Mouse (Mus musculus) liver, embryonic 14.5 days (tissue): Measurements from ENCODE around the gene Med27. TPM values are rescaled to one million over a fixed set of nuclear protein-coding genes. Genes with fewer than 3 reads are reported as not detected.

ENCODE experiments used
- ATAC-seq: fragments of 200-750 bp; cut with Nextera tagmentation; 2 replicates; pipeline ENCODE4 v1.8.0; 2017; ENCODE audit warnings: moderate number of reproducible peaks, mild to moderate bottlenecking, moderate library complexity; ENCODE audit not compliant: insufficient read depth
- DNase-seq, 3 experiments: peaks; one replicate each; pipeline ENCODE4 v3.0.0-alpha.2; 2012 to 2013; ENCODE audit warnings: low read depth in 3 of 3, low spot score in 3 of 3
- H3K27ac ChIP-seq: fragments of 300-500 bp; sonication (generic); 2 replicates; pipeline ENCODE4 v1.5.1; 2014; ENCODE audit warnings: moderate library complexity, mild to moderate bottlenecking, control low read depth, inconsistent platforms
- H3K27me3 ChIP-seq: fragments of 300-500 bp; sonication (generic); 2 replicates; pipeline ENCODE4 v1.6.1; 2014; ENCODE audit warnings: mild to moderate bottlenecking, low read length, moderate library complexity; ENCODE audit not compliant: control insufficient read depth, insufficient read depth
- H3K36me3 ChIP-seq: fragments of 300-500 bp; sonication (generic); replicated peaks from 2 replicates; pipeline ENCODE4 v1.6.1; 2014; ENCODE audit warnings: low read depth; ENCODE audit not compliant: control insufficient read depth, insufficient read depth
- H3K4me1 ChIP-seq, 2 experiments: fragments of 200-500 bp in 1 of 2; fragments of 300-500 bp in 1 of 2; sonication (generic) in 1 of 2; replicated peaks; 2 replicates each; pipeline ENCODE4 v1.6.1; 2012 to 2014; ENCODE audit warnings: antibody characterized with exemption in 1 of 2, inconsistent platforms in 1 of 2, low read length in 1 of 2; ENCODE audit not compliant: control insufficient read depth in 2 of 2, insufficient read depth in 2 of 2
- H3K4me2 ChIP-seq: fragments of 300-500 bp; sonication (generic); 2 replicates; pipeline ENCODE4 v1.6.1; 2014; ENCODE audit warnings: low read depth, mild to moderate bottlenecking, control low read depth, moderate library complexity
- H3K4me3 ChIP-seq, 2 experiments: fragments of 200-500 bp in 1 of 2; fragments of 300-500 bp in 1 of 2; sonication (generic) in 1 of 2; 2 replicates each; pipeline ENCODE4 v1.5.1; 2012 to 2014; ENCODE audit warnings: low read depth in 2 of 2, low read length in 2 of 2, mild to moderate bottlenecking in 2 of 2, control low read depth in 1 of 2, inconsistent platforms in 1 of 2, moderate library complexity in 1 of 2; ENCODE audit not compliant: insufficient read depth in 1 of 2
- H3K9ac ChIP-seq: fragments of 300-500 bp; sonication (generic); replicated peaks from 2 replicates; pipeline ENCODE4 v1.6.1; 2014; ENCODE audit warnings: mild to moderate bottlenecking, control low read depth, moderate library complexity
- H3K9me3 ChIP-seq: fragments of 300-500 bp; sonication (generic); 2 replicates; pipeline ENCODE4 v1.6.1; 2016; ENCODE audit warnings: low read length, mixed read lengths; ENCODE audit not compliant: control insufficient read depth
- CTCF ChIP-seq: IDR thresholded peaks from 2 replicates; pipeline ENCODE4 v1.5.1; 2016; ENCODE audit warnings: antibody characterized with exemption, low read depth, control low read depth
- EP300 ChIP-seq: IDR thresholded peaks from 2 replicates; pipeline ENCODE4 v1.6.1; 2016; ENCODE audit warnings: antibody characterized with exemption, low read depth
- WGBS: fragments of 180-500 bp; shearing (Covaris S2); extraction: QIAGEN DNeasy Blood & Tissue Kit; methylation state at CpG from one replicate; pipeline ENCODE4 v1.1.7; 2014; ENCODE audit not compliant: insufficient replicate concordance; 5-methylcytosine and 5-hydroxymethylcytosine counted together
- polyA plus RNA-seq, 2 experiments: library from polyadenylated mRNA; depleted of rRNA in 1 of 2; stranded (reverse) in 1 of 2; unstranded in 1 of 2; fragments of >200 nt; fragmentation: Nextera tagmentation in 1 of 2; extraction: Ambion mirVana in 1 of 2; gene quantifications; 2 replicates each; pipeline versions ENCODE4 v1.2.1 to v1.2.3; 2012 to 2014

Med27 gene
- polyA plus RNA-seq, 2 experiments, result 15.0 to 16.5 TPM

DNA sequence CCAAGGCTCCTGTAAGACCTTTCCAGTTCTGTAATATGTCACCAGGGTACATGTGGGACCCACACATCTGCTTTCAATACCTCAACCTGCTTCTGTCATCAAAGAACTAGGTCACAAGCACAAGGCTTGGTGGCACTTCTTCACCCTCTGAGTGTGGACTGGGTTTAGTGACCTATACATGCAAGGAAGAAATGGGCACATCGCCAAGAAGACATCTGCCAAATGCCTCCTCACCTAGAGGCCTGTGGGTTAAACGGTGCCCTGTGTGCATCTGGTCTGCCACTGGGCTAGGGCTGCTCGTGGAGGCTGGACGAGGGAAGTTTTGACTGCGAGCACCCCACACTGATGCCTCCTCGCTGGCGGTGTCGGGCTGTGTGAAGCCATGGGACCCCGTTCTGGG, 189.9 kb downstream of the Med27 start:
- Histone ChIP-seq H3K9ac (no peak overlapping the region), H3K27ac (no peak overlapping the region), H3K27me3 (no peaks in the 10 kb centered on the region), H3K4me2 (no peak overlapping the region), H3K4me3 (no peak overlapping the region), H3K36me3 (no peaks in the 10 kb centered on the region), H3K4me1 (no peaks in the 10 kb centered on the region), H3K9me3 (no peaks in the 10 kb centered on the region)
- no peak for DNase-seq
- 64% methylated on average over 9 of the region's 9 CpGs for WGBS
- no peak for ATAC-seq
- TF ChIP-seq CTCF (no peak), EP300 (no peak)

DNA sequence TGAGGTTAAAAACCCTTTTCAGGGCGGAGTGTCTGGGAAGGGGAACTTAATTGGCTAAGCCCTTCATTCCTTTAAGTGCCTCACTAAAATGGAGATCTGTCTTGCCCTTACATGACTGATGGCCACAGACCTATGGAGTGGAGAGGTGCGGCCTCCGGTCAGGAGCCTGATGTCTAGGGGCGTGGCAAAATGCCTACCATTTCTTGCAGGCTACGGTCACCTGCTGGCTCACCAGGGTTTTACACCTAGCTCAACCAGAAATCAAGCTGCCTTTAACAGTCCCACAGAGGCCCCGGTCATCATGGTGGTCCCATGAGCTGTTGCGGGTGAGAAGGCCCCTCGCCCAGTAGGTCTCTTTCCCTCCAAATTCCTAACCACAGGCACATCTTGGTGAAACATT, 190.7 kb downstream of the Med27 start:
- Histone ChIP-seq H3K27me3 (no peaks in the 10 kb centered on the region), H3K4me3 (no peak overlapping the region), H3K36me3 (no peaks in the 10 kb centered on the region), H3K4me1 (no peaks in the 10 kb centered on the region), H3K27ac (no peak overlapping the region), H3K9ac (no peak overlapping the region), H3K9me3 (no peaks in the 10 kb centered on the region), H3K4me2 (no peak overlapping the region)
- DNase-seq, result no peak
- no peak for TF ChIP-seq EP300
- peak; percentile 29 for TF ChIP-seq CTCF
- 70% methylated on average over 8 of the region's 8 CpGs for WGBS
- ATAC-seq, result no peak

DNA sequence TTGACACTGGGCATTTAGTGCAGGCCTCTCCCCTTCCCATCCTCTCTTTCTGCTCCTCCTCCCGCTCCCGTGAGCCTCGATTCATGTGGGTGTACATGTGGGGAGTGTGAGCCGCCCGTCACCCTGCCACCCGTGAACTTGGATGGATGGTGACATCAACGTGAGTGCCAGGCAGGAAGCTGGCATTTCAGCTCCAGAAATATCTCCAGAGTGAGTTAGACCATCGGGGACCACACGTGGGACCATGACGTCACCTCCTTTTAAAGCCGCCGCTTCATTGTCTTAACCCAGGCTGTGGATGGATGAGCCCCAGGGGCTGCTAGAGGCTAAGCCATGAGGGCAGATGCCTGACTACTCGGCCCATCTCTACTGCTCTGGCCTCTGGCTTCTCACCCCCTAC, 195.4 kb downstream of the Med27 start:
- no peaks in the 10 kb centered on the region for H3K27me3 ChIP-seq
- H3K9ac ChIP-seq, result no peak overlapping the region
- no peak overlapping the region for H3K27ac ChIP-seq
- no peaks in the 10 kb centered on the region for H3K36me3 ChIP-seq
- ATAC-seq (no peak), DNase-seq (no peak)
- 61% methylated on average over 13 of the region's 13 CpGs for WGBS
- TF ChIP-seq CTCF (no peak), EP300 (no peak)
- H3K4me3 ChIP-seq, result no peak overlapping the region
- no peaks in the 10 kb centered on the region for H3K9me3 ChIP-seq
- H3K4me2 ChIP-seq, result no peak overlapping the region
- no peaks in the 10 kb centered on the region for H3K4me1 ChIP-seq

DNA sequence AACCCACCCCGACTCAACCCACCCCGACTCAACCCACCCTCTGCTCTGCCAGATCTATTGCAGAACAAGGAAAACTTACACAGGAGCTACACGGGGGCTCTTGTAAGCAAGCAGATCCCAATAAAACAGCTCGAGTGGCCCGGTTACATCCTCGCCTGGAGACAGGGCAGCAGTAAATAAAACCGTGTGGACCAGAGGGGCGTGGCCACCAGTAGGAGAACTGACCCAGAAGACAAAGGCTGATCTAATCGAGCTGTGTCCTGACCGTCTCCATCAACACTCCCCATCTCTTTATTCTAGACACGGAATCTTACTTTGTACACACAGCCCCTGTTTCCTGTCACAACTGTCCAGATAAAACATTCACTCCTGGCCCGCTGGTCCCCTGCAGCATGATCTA, 200.0 kb downstream of the Med27 start:
- DNase-seq, result no peak
- no peaks in the 10 kb centered on the region for H3K36me3 ChIP-seq
- TF ChIP-seq EP300 (no peak), CTCF (no peak)
- no peak overlapping the region for H3K9ac ChIP-seq
- H3K9me3 ChIP-seq, result no peaks in the 10 kb centered on the region
- H3K27ac ChIP-seq, result no peak overlapping the region
- ATAC-seq, result no peak
- no peaks in the 10 kb centered on the region for H3K27me3 ChIP-seq
- 18% methylated on average over 12 of the region's 12 CpGs for WGBS
- H3K4me1 ChIP-seq, result no peaks in the 10 kb centered on the region
- H3K4me2 ChIP-seq, result no peak overlapping the region
- no peak overlapping the region for H3K4me3 ChIP-seq

DNA sequence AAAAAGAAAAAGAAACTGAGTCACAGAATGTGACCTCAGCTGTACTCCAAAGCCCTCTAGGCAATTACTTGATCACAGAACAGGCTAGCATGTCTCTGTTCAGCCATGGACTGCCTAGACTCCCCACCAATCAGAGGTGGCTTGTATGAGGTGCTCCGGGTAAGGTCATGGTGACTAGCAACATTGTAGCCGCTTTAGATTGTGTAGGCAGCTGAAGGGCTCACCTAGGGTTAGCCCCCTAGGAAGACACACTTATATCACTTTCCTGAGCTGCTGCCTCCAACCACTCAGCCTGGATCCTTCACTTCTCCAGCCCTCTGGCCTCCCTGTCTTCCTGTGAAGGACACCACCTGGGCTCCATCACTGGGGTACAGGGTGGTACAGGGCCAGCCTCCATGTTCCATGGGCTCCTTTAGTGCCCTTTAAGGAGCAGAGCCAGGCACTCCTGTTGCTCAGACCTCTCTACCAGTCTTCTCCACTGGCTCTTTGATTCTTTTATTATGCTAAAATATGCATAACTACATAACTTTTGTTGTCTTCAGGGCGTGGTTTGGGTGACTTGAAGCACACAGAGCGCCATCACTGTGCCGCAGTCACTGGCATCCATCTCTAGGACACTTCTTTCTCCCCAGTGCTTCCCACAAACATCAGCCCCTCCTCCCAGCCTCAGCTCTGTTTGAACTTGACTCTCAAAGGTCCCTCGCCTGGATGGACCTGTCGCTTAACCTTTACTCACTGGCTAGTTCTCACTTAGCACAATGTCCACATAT, 205.4 kb downstream of the Med27 start:
- Histone ChIP-seq H3K27ac (no peak overlapping the region), H3K4me3 (no peak overlapping the region), H3K27me3 (no peaks in the 10 kb centered on the region), H3K9me3 (no peaks in the 10 kb centered on the region), H3K36me3 (no peaks in the 10 kb centered on the region), H3K4me2 (no peak overlapping the region), H3K4me1 (no peaks in the 10 kb centered on the region), H3K9ac (no peak overlapping the region)
- WGBS, result 57% methylated on average over 7 of the region's 7 CpGs
- TF ChIP-seq CTCF, result no peak
- TF ChIP-seq EP300, result no peak
- ATAC-seq (no peak), DNase-seq (no peak)
